Comparison of ENCODE assay signal across 16 mouse cellular contexts in the genomic region with DNA sequence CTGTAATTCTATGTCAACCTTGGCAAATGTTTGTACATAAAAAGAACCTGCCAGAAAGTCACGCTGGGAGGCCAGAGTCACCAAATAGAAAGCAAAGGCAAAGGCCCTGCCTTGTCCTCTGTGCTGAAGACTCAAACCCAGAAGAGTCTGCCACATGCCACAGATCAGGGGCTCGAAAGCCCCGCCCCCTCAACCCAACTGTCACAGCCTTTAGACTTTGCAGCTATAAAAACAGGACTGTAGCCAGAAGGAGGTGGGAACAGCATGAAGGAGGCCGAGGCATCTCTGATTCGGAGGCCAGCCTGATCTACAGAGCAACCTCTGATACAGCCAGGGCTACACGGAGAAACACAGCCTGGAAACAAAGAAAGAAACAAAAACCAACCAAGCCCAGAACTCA. TPM values are rescaled to one million over a fixed set of nuclear protein-coding genes. Genes with fewer than 3 reads are reported as not detected.
DNase-seq lines count a peak whose midpoint lies in the region; ATAC-seq and TF ChIP-seq lines count a peak whose summit lies in the region.
"Had no signal": no experiment of that assay in that cellular context is flagged by ENCODE, and none has a peak within 500 bp of the region (broad histone marks: within the 10 kb centered on the region; RNA-seq: fewer than 3 reads in every experiment).

No protein-coding gene starts in this region.

- TF ChIP-seq CTCF in liver, adult 2 months (IDR thresholded peaks at IDR 0.05; ENCODE audit: low read depth, low read length): no peak
- no peak for TF ChIP-seq CTCF in thymus, adult 2 months (IDR thresholded peaks at IDR 0.05; ENCODE audit: borderline replicate concordance, control insufficient read depth, extremely low read depth, insufficient read depth, low read length, poor library complexity)

- no peaks in the 10 kb centered on the region for H3K36me3 ChIP-seq in heart, embryonic 14.5 days (ENCODE audit: control insufficient read depth, insufficient read depth, low read length)
- no peaks in the 10 kb centered on the region for H3K36me3 ChIP-seq in liver, adult 2 months (ENCODE audit: control insufficient read depth, insufficient read depth, low read length)
- H3K36me3 ChIP-seq in liver, embryonic 11.5 days (ENCODE audit: control insufficient read depth, insufficient read depth, low read length): no peaks in the 10 kb centered on the region
- no peaks in the 10 kb centered on the region for H3K36me3 ChIP-seq in intestine, embryonic 15.5 days
- no peaks in the 10 kb centered on the region for H3K36me3 ChIP-seq in thymus, adult 2 months (ENCODE audit: control insufficient read depth, insufficient read depth, low read length)
- H3K36me3 ChIP-seq: G1E; neural tube, embryonic 13.5 days had no signal

- no peak overlapping the region for H3K9ac ChIP-seq in heart, embryonic 14.5 days (ENCODE audit: low read length)
- H3K9ac ChIP-seq in liver, adult 2 months (ENCODE audit: low read depth, low read length): no peak overlapping the region
- H3K9ac ChIP-seq in liver, embryonic 11.5 days (ENCODE audit: low read depth, low read length): no peak overlapping the region
- no peak overlapping the region for H3K9ac ChIP-seq in intestine, embryonic 15.5 days
- H3K9ac ChIP-seq: neural tube, embryonic 13.5 days had no signal

- DNase-seq in heart, postnatal 25 days (ENCODE audit: low spot score): no peak
- DNase-seq in liver, adult 2 months (ENCODE audit: extremely low read depth, low read depth, low spot score): peak; percentile 26
- DNase-seq in liver, embryonic 11.5 days (ENCODE audit: low spot score): no peak
- peak; percentile 36 to 39 for DNase-seq in kidney, postnatal 36 days
- DNase-seq in thymus, adult 2 months: no peak
- no peak for DNase-seq in cerebellum, adult 11 months
- DNase-seq: adrenal gland, adult 2 months; cerebellum, adult 2 months; lung, adult 18-20 months; thymus, postnatal 36 days had no signal

- H3K4me3 ChIP-seq in heart, embryonic 14.5 days (ENCODE audit: control insufficient read depth in 1 of 2, insufficient read depth in 1 of 2, low read depth in 1 of 2, low read length in 2 of 2): no peak overlapping the region
- H3K4me3 ChIP-seq in liver, adult 2 months (ENCODE audit: insufficient read depth, low read depth, low read length): no peak overlapping the region
- no peak overlapping the region for H3K4me3 ChIP-seq in liver, embryonic 11.5 days (ENCODE audit: low read depth, low read length)
- H3K4me3 ChIP-seq in intestine, embryonic 15.5 days (replicated peaks): no peak overlapping the region
- H3K4me3 ChIP-seq in thymus, adult 2 months (ENCODE audit: control insufficient read depth, insufficient read depth, low read length): no peak overlapping the region
- H3K4me3 ChIP-seq: megakaryocyte, embryonic 14.5 days; neural tube, embryonic 13.5 days had no signal

- peak overlapping the region; percentile 49; the same call in 1 of the 2 replicates for H3K4me2 ChIP-seq in heart, embryonic 14.5 days (ENCODE audit: low read length)
- no peak overlapping the region for H3K4me2 ChIP-seq in liver, embryonic 11.5 days
- H3K4me2 ChIP-seq in intestine, embryonic 15.5 days (replicated peaks): peak overlapping the region; percentile 43; the same call in 1 of the 2 replicates
- H3K4me2 ChIP-seq: neural tube, embryonic 13.5 days had no signal

- H3K27ac ChIP-seq in heart, embryonic 14.5 days (replicated peaks in 1 of 2; ENCODE audit: control insufficient read depth in 1 of 2, insufficient read depth in 1 of 2, low read depth in 2 of 2, low read length in 2 of 2): peak overlapping the region; percentile 62 to 69
- H3K27ac ChIP-seq in liver, adult 2 months (replicated peaks; ENCODE audit: insufficient read depth, low read depth, low read length): no peak overlapping the region
- H3K27ac ChIP-seq in liver, embryonic 11.5 days (ENCODE audit: low read depth, low read length): no peak overlapping the region
- peak overlapping the region; percentile 80 for H3K27ac ChIP-seq in intestine, embryonic 15.5 days
- no peak overlapping the region for H3K27ac ChIP-seq in thymus, adult 2 months (ENCODE audit: control insufficient read depth, insufficient read depth, low read length)
- H3K27ac ChIP-seq: neural tube, embryonic 13.5 days had no signal

- H3K4me1 ChIP-seq in heart, embryonic 14.5 days (ENCODE audit: control insufficient read depth in 2 of 2, insufficient read depth in 2 of 2, low read length in 2 of 2): peaks cover 41 to 56% of the 10 kb centered on the region in 2 experiments
- H3K4me1 ChIP-seq in liver, adult 2 months (ENCODE audit: control insufficient read depth, insufficient read depth, low read length): 0 out of 2 replicates have a peak, but pooled peaks cover 3% of the 10 kb centered on the region
- H3K4me1 ChIP-seq in liver, embryonic 11.5 days (replicated peaks; ENCODE audit: control insufficient read depth, insufficient read depth, low read length): peaks cover 4% of the 10 kb centered on the region; the same call in 1 of the 2 replicates
- H3K4me1 ChIP-seq in intestine, embryonic 15.5 days (replicated peaks): peaks cover 61% of the 10 kb centered on the region
- no peaks in the 10 kb centered on the region for H3K4me1 ChIP-seq in thymus, adult 2 months (replicated peaks; ENCODE audit: control insufficient read depth, insufficient read depth, low read length)
- H3K4me1 ChIP-seq: megakaryocyte, embryonic 14.5 days had no signal

- no peak for TF ChIP-seq POLR2A in liver, adult 2 months (IDR thresholded peaks at IDR 0.05; ENCODE audit: extremely low read depth, insufficient read depth, low read length)
- no peak for TF ChIP-seq POLR2A in thymus, adult 2 months (IDR thresholded peaks at IDR 0.05; ENCODE audit: control insufficient read depth, extremely low read depth, insufficient read depth, low read length, poor library complexity)

- H3K79me2 ChIP-seq in liver, adult 2 months (ENCODE audit: control insufficient read depth, insufficient read depth, low read length): no peaks in the 10 kb centered on the region

- ATAC-seq in heart, embryonic 14.5 days (ENCODE audit: insufficient number of reproducible peaks, insufficient read depth, low FRiP score, low read depth): peak; percentile 32; the same call in 1 of the 2 replicates
- no peak for ATAC-seq in liver, embryonic 11.5 days (replicated peaks; ENCODE audit: low FRiP score)
- ATAC-seq in intestine, embryonic 15.5 days: peak; percentile 58
- ATAC-seq: forebrain, embryonic 14.5 days had no signal

- intact Hi-C loops in heart, postnatal 25 days (cut with DNase I): no loop called here

- WGBS in heart, embryonic 14.5 days: 33% methylated on average over 6 of the region's 6 CpGs
- 57% methylated on average over 6 of the region's 6 CpGs for WGBS in liver, adult 2 months
- 65% methylated on average over 6 of the region's 6 CpGs for WGBS in liver, embryonic 11.5 days
- WGBS in intestine, embryonic 15.5 days: 40% methylated on average over 6 of the region's 6 CpGs
- WGBS in thymus, adult 2 months: 78% methylated on average over 6 of the region's 6 CpGs

- H3K9me3 ChIP-seq in heart, embryonic 14.5 days (ENCODE audit: control insufficient read depth, low read length): no peaks in the 10 kb centered on the region
- no peaks in the 10 kb centered on the region for H3K9me3 ChIP-seq in liver, embryonic 11.5 days (ENCODE audit: control insufficient read depth, low read length)
- no peaks in the 10 kb centered on the region for H3K9me3 ChIP-seq in intestine, embryonic 15.5 days
- H3K9me3 ChIP-seq: neural tube, embryonic 13.5 days had no signal

- H3K27me3 ChIP-seq in heart, embryonic 14.5 days (ENCODE audit: control insufficient read depth, insufficient read depth, low read length): no peaks in the 10 kb centered on the region
- no peaks in the 10 kb centered on the region for H3K27me3 ChIP-seq in liver, adult 2 months (ENCODE audit: control insufficient read depth, insufficient read depth, low read length)
- H3K27me3 ChIP-seq in liver, embryonic 11.5 days (replicated peaks; ENCODE audit: control insufficient read depth, insufficient read depth, low read length): no peaks in the 10 kb centered on the region
- H3K27me3 ChIP-seq in intestine, embryonic 15.5 days (replicated peaks): no peaks in the 10 kb centered on the region
- H3K27me3 ChIP-seq in thymus, adult 2 months (ENCODE audit: control insufficient read depth, insufficient read depth, low read length): no peaks in the 10 kb centered on the region
- H3K27me3 ChIP-seq: neural tube, embryonic 13.5 days had no signal

RNA-seq across cellular contexts. Expression of gene Ror2, which starts 37.8 kb away (rescaled TPM):
- polyA plus RNA-seq in heart, embryonic 14.5 days (2014; fragmentation: Nextera tagmentation; extraction: Ambion mirVana): 11.5 and 13.2 TPM in 2 replicates
- total RNA-seq in heart, postnatal 25 days (2021): 1 to 10 TPM; 1.5 to 1.8 TPM
- not detected in 2 replicates for total RNA-seq in liver, adult 2 months (2014; rRNA removed)
- polyA plus RNA-seq in liver, adult 2 months (2012; rRNA removed): 0.06 and 0.09 TPM in 2 replicates
- polyA plus RNA-seq in liver, embryonic 11.5 days (2014; fragmentation: Nextera tagmentation; extraction: Ambion mirVana): 3.8 and 4.3 TPM in 2 replicates
- 18.8 and 19.3 TPM in 2 replicates for polyA plus RNA-seq in intestine, embryonic 15.5 days (2015; fragmentation: Nextera tagmentation; extraction: Ambion mirVana)
- 0.65 and 0.71 TPM in 2 replicates for polyA plus RNA-seq in thymus, adult 2 months (2012; rRNA removed)
- total RNA-seq: G1E had no signal
- polyA plus RNA-seq: G1E had no signal

Comparison
In these comparisons a context has a peak if more than half of its experiments do, and no peak if none do; other contexts are left out.
1. DNase-seq: peak in liver, adult 2 months (single experiment) and kidney, postnatal 36 days (2 of 2); none in heart, postnatal 25 days (single experiment), liver, embryonic 11.5 days (single experiment), thymus, adult 2 months (single experiment) and cerebellum, adult 11 months (single experiment).
2. H3K27ac ChIP-seq: peak in heart, embryonic 14.5 days (2 of 2) and intestine, embryonic 15.5 days (single experiment); none in liver, adult 2 months (single experiment), liver, embryonic 11.5 days (single experiment) and thymus, adult 2 months (single experiment).